Mouse (Mus musculus) spleen, embryonic (tissue): ENCODE results near the gene Parp1.

Source experiments
- CTCF ChIA-PET: fragments of 350-600 bp; sonication (Branson Sonifier 250); formaldehyde crosslinking; loops from one replicate; lab custom pipeline; 2022; lab: Charles Lee

Gene Parp1

GRCm38 (mm10) chr1:180623911-180624310 lies 55.2 kb downstream of the Parp1 start:
- CTCF ChIA-PET: no interaction called here

- CTCF ChIA-PET: no interaction called here
These were observed 57.4 kb downstream of the Parp1 start for GRCm38 (mm10) chr1:180626141-180626540.

GRCm38 (mm10) chr1:180637796-180638195 lies 69.1 kb downstream of the Parp1 start:
- CTCF ChIA-PET: interaction anchor here (0.6 kb wide), 1 partner anchor 11 kb away, joined by 3 read pairs; no protein-coding TSS in a partner anchor

- CTCF ChIA-PET: no interaction called here
These were observed 71.0 kb downstream of the Parp1 start for GRCm38 (mm10) chr1:180639416-180640401.

- CTCF ChIA-PET: no interaction called here
These were observed 71.9 kb downstream of the Parp1 start for GRCm38 (mm10) chr1:180640605-180641125.

GRCm38 (mm10) chr1:180641137-180641517 lies 72.4 kb downstream of the Parp1 start, which contains the start of gene Lin9:
TSS of gene Lin9 (plus strand) at chr1:180641150.
- CTCF ChIA-PET: no interaction called here

- CTCF ChIA-PET: no interaction called here
These were observed 72.9 kb downstream of the Parp1 start for GRCm38 (mm10) chr1:180641518-180642227.

- CTCF ChIA-PET: no interaction called here
These were observed 73.5 kb downstream of the Parp1 start for GRCm38 (mm10) chr1:180642228-180642564.
